Mouse (Mus musculus) gastrocnemius, postnatal 14 days (tissue): ENCODE data around the gene Rasl10a. TPM values are rescaled to one million over a fixed set of nuclear protein-coding genes. Genes with fewer than 3 reads are reported as not detected.

Experiments used
- DNase-seq: peaks from one replicate; pipeline ENCODE4 v3.0.0; 2021; ENCODE audit warnings: mixed read lengths
- intact Hi-C: fragments of 180-260 bp; cut with DNase I; formaldehyde crosslinking; loops from one replicate; pipeline ENCODE4 v1.15.1; 2025; ENCODE audit warnings: low total_unique reads
- long read RNA-seq, 2 experiments: library from polyadenylated mRNA; stranded (forward); transcript quantifications; one replicate each; pipeline ENCODE4 v2.0.0; 2021
- total RNA-seq, 2 experiments: library from RNA; stranded (reverse); gene quantifications; 2 replicates each; pipeline ENCODE4 v1.2.3; 2021

Rasl10a gene
- total RNA-seq = under 1 TPM in 1 of 2 experiments, not detected in 1; 0.25 TPM
- long read RNA-seq, experiment 1, partial matches to known transcripts = 1 of 1 reads
- long read RNA-seq, experiment 1, other reads (novel, unspliced or antisense) = 0 of 1 reads
- long read RNA-seq, experiment 2 = 0 reads

- intact Hi-C loops = no loop called here
- DNase-seq = peak; percentile 34
These were observed at the start of gene Rasl10a for GRCm38 (mm10) chr11:5057856-5058641. TSS of gene Rasl10a (plus strand) at chr11:5058128.

- no peak for DNase-seq
- intact Hi-C loops = no loop called here
These were observed 49.1 kb upstream of the Rasl10a start for GRCm38 (mm10) chr11:5008867-5009266.

GRCm38 (mm10) chr11:5009354-5010074, 48.4 kb upstream of the Rasl10a start:
- no peak for DNase-seq
- intact Hi-C loops = no loop called here

- intact Hi-C loops = no loop called here
These were observed 47.7 kb upstream of the Rasl10a start for GRCm38 (mm10) chr11:5010205-5010604.

GRCm38 (mm10) chr11:5011480-5011879, 46.4 kb upstream of the Rasl10a start:
- DNase-seq = no peak
- intact Hi-C loops = no loop called here

More at GRCm38 (mm10) chr11:5010205-5010604, 47.7 kb upstream of the Rasl10a start:
- DNase-seq = no peak

- DNase-seq = no peak
- intact Hi-C loops = no loop called here
These were observed 45.7 kb upstream of the Rasl10a start for GRCm38 (mm10) chr11:5012213-5012715.

- intact Hi-C loops = no loop called here
- peak; percentile 84 for DNase-seq
These were observed 42.2 kb upstream of the Rasl10a start for GRCm38 (mm10) chr11:5015720-5016119.

GRCm38 (mm10) chr11:5016286-5016685, 41.6 kb upstream of the Rasl10a start:
- DNase-seq = no peak
- intact Hi-C loops = no loop called here

GRCm38 (mm10) chr11:5017506-5017905, 40.4 kb upstream of the Rasl10a start:
- intact Hi-C loops = no loop called here
- DNase-seq = no peak

- no peak for DNase-seq
- intact Hi-C loops = no loop called here
These were observed 32.8 kb upstream of the Rasl10a start for GRCm38 (mm10) chr11:5025108-5025507.

GRCm38 (mm10) chr11:5028228-5028627, 29.7 kb upstream of the Rasl10a start:
- DNase-seq = no peak
- intact Hi-C loops = no loop called here

- no peak for DNase-seq
- intact Hi-C loops = no loop called here
These were observed 25.2 kb upstream of the Rasl10a start for GRCm38 (mm10) chr11:5032706-5033105.

- intact Hi-C loops = no loop called here
- no peak for DNase-seq
These were observed 24.8 kb upstream of the Rasl10a start for GRCm38 (mm10) chr11:5033136-5033535.

- DNase-seq = no peak
- intact Hi-C loops = no loop called here
These were observed 22.5 kb upstream of the Rasl10a start for GRCm38 (mm10) chr11:5035421-5035820.

- DNase-seq = peak; percentile 63
- intact Hi-C loops = no loop called here
These were observed 20.6 kb upstream of the Rasl10a start for GRCm38 (mm10) chr11:5037146-5037854.

- intact Hi-C loops = no loop called here
These were observed 17.3 kb upstream of the Rasl10a start for GRCm38 (mm10) chr11:5040585-5040984.

GRCm38 (mm10) chr11:5041144-5041780, 16.7 kb upstream of the Rasl10a start:
- no peak for DNase-seq
- intact Hi-C loops = no loop called here

More at GRCm38 (mm10) chr11:5040585-5040984, 17.3 kb upstream of the Rasl10a start:
- no peak for DNase-seq

- no peak for DNase-seq
- intact Hi-C loops = no loop called here
These were observed 15.1 kb upstream of the Rasl10a start for GRCm38 (mm10) chr11:5042645-5043381.
